Mouse (Mus musculus): ENCODE results near the gene Cldn24. TPM values are rescaled to one million over a fixed set of nuclear protein-coding genes. Genes with fewer than 3 reads are reported as not detected.
A peak's percentile ranks its signal among the peaks of the same experiment; 100 is the strongest.

The Cldn24 gene
- total and polyA plus RNA-seq, 2 experiments from 2014 or later: not detected

GRCm38 (mm10) chr8:47825596-47825995, 3.7 kb downstream of the Cldn24 start:
- Histone ChIP-seq H3K4me2 (ENCODE audit: low read depth) (no peak overlapping the region), H3K27ac (ENCODE audit: low read depth, low read length) (no peak overlapping the region), H3K4me1 (ENCODE audit: insufficient read depth) (no peaks in the 10 kb centered on the region), H3K9me3 (ENCODE audit: low read length) (no peaks in the 10 kb centered on the region), H3K36me3 (ENCODE audit: insufficient read depth) (no peaks in the 10 kb centered on the region), H3K4me3 (ENCODE audit: low read depth, low read length) (no peak overlapping the region), H3K9ac (no peak overlapping the region), H3K27me3 (ENCODE audit: insufficient read depth, low read length) (no peaks in the 10 kb centered on the region)
- DNase-seq (no peak), ATAC-seq (no peak)
- no peak for TF ChIP-seq CTCF (IDR thresholded peaks at IDR 0.05; ENCODE audit: low read depth)
- 39% methylated on average over 5 of the region's 5 CpGs for WGBS

GRCm38 (mm10) chr8:47826911-47827310, 5.0 kb downstream of the Cldn24 start:
- Histone ChIP-seq H3K4me1 (ENCODE audit: insufficient read depth) (no peaks in the 10 kb centered on the region), H3K9ac (no peak overlapping the region), H3K4me3 (ENCODE audit: low read depth, low read length) (no peak overlapping the region), H3K36me3 (ENCODE audit: insufficient read depth) (0 out of 2 replicates have a peak, but pooled peaks cover 2% of the 10 kb centered on the region), H3K27me3 (ENCODE audit: insufficient read depth, low read length) (no peaks in the 10 kb centered on the region), H3K27ac (ENCODE audit: low read depth, low read length) (no peak overlapping the region), H3K9me3 (ENCODE audit: low read length) (no peaks in the 10 kb centered on the region), H3K4me2 (ENCODE audit: low read depth) (no peak overlapping the region)
- no peak for TF ChIP-seq CTCF (IDR thresholded peaks at IDR 0.05; ENCODE audit: low read depth)
- 85% methylated on average over 9 of the region's 9 CpGs for WGBS
- no peak for ATAC-seq
- DNase-seq: no peak

- no peaks in the 10 kb centered on the region for H3K9me3 ChIP-seq (ENCODE audit: low read length)
- H3K36me3 ChIP-seq (ENCODE audit: insufficient read depth): 0 out of 2 replicates have a peak, but pooled peaks cover 2% of the 10 kb centered on the region
- ATAC-seq (no peak), DNase-seq (no peak)
- no peak for TF ChIP-seq CTCF (IDR thresholded peaks at IDR 0.05; ENCODE audit: low read depth)
- H3K4me2 ChIP-seq (ENCODE audit: low read depth): no peak overlapping the region
- no peak overlapping the region for H3K4me3 ChIP-seq (ENCODE audit: low read depth, low read length)
- no peak overlapping the region for H3K27ac ChIP-seq (ENCODE audit: low read depth, low read length)
- no peaks in the 10 kb centered on the region for H3K27me3 ChIP-seq (ENCODE audit: insufficient read depth, low read length)
- WGBS: 61% methylated on average over 6 of the region's 6 CpGs
- no peak overlapping the region for H3K9ac ChIP-seq
- H3K4me1 ChIP-seq (ENCODE audit: insufficient read depth): no peaks in the 10 kb centered on the region
Observed at GRCm38 (mm10) chr8:47832616-47833015, 10.7 kb downstream of the Cldn24 start.

GRCm38 (mm10) chr8:47833944-47834343, 12.0 kb downstream of the Cldn24 start:
- no peak for TF ChIP-seq CTCF (IDR thresholded peaks at IDR 0.05; ENCODE audit: low read depth)
- no peaks in the 10 kb centered on the region for H3K9me3 ChIP-seq (ENCODE audit: low read length)
- H3K36me3 ChIP-seq (ENCODE audit: insufficient read depth): 0 out of 2 replicates have a peak, but pooled peaks cover 2% of the 10 kb centered on the region
- no peak for ATAC-seq
- no peaks in the 10 kb centered on the region for H3K4me1 ChIP-seq (ENCODE audit: insufficient read depth)
- no peak overlapping the region for H3K4me3 ChIP-seq (ENCODE audit: low read depth, low read length)
- H3K9ac ChIP-seq: no peak overlapping the region
- H3K4me2 ChIP-seq (ENCODE audit: low read depth): no peak overlapping the region
- no peak for DNase-seq
- H3K27ac ChIP-seq (ENCODE audit: low read depth, low read length): no peak overlapping the region
- 62% methylated on average over 1 of the region's 1 CpGs for WGBS
- no peaks in the 10 kb centered on the region for H3K27me3 ChIP-seq (ENCODE audit: insufficient read depth, low read length)

GRCm38 (mm10) chr8:47843063-47843462, 21.1 kb downstream of the Cldn24 start:
- no peak overlapping the region for H3K4me2 ChIP-seq (ENCODE audit: low read depth)
- no peak for DNase-seq
- H3K4me3 ChIP-seq (ENCODE audit: low read depth, low read length): no peak overlapping the region
- no peaks in the 10 kb centered on the region for H3K9me3 ChIP-seq (ENCODE audit: low read length)
- WGBS: 81% methylated on average over 7 of the region's 7 CpGs
- H3K27ac ChIP-seq (ENCODE audit: low read depth, low read length): no peak overlapping the region
- H3K4me1 ChIP-seq (ENCODE audit: insufficient read depth): no peaks in the 10 kb centered on the region
- no peaks in the 10 kb centered on the region for H3K27me3 ChIP-seq (ENCODE audit: insufficient read depth, low read length)
- no peak overlapping the region for H3K9ac ChIP-seq
- H3K36me3 ChIP-seq (ENCODE audit: insufficient read depth): peaks cover 12% of the 10 kb centered on the region; the same call in 1 of the 2 replicates
- peak; percentile 27; the same call in 1 of the 2 replicates for TF ChIP-seq CTCF (IDR thresholded peaks at IDR 0.05; ENCODE audit: low read depth)
- no peak for ATAC-seq

GRCm38 (mm10) chr8:47843651-47844050, 21.7 kb downstream of the Cldn24 start:
- Histone ChIP-seq H3K4me1 (ENCODE audit: insufficient read depth) (no peaks in the 10 kb centered on the region), H3K9me3 (ENCODE audit: low read length) (no peaks in the 10 kb centered on the region), H3K9ac (no peak overlapping the region), H3K27me3 (ENCODE audit: insufficient read depth, low read length) (no peaks in the 10 kb centered on the region), H3K27ac (ENCODE audit: low read depth, low read length) (no peak overlapping the region), H3K4me3 (ENCODE audit: low read depth, low read length) (no peak overlapping the region), H3K4me2 (ENCODE audit: low read depth) (no peak overlapping the region), H3K36me3 (ENCODE audit: insufficient read depth) (peaks cover 13% of the 10 kb centered on the region; the same call in 1 of the 2 replicates)
- no peak for TF ChIP-seq CTCF (IDR thresholded peaks at IDR 0.05; ENCODE audit: low read depth)
- no peak for DNase-seq
- 94% methylated on average over 10 of the region's 10 CpGs for WGBS
- ATAC-seq: no peak

GRCm38 (mm10) chr8:47845956-47846355, 24.0 kb downstream of the Cldn24 start:
- H3K27me3 ChIP-seq (ENCODE audit: insufficient read depth, low read length): no peaks in the 10 kb centered on the region
- DNase-seq (no peak), ATAC-seq (no peak)
- H3K4me2 ChIP-seq (ENCODE audit: low read depth): no peak overlapping the region
- H3K9ac ChIP-seq: no peak overlapping the region
- no peak for TF ChIP-seq CTCF (IDR thresholded peaks at IDR 0.05; ENCODE audit: low read depth)
- 0 out of 2 replicates have a peak, but pooled peaks cover 2% of the 10 kb centered on the region for H3K4me1 ChIP-seq (ENCODE audit: insufficient read depth)
- H3K27ac ChIP-seq (ENCODE audit: low read depth, low read length): no peak overlapping the region
- H3K4me3 ChIP-seq (ENCODE audit: low read depth, low read length): no peak overlapping the region
- H3K36me3 ChIP-seq (ENCODE audit: insufficient read depth): peaks cover 17% of the 10 kb centered on the region; the same call in 1 of the 2 replicates
- no peaks in the 10 kb centered on the region for H3K9me3 ChIP-seq (ENCODE audit: low read length)
- 75% methylated on average over 13 of the region's 13 CpGs for WGBS

Measured in forebrain, postnatal 0 days (tissue).